Mouse (Mus musculus): ENCODE measurements around the gene Elf2.

- TF ChIP-seq POLR2A (IDR thresholded peaks at IDR 0.05; ENCODE audit: control insufficient read depth, extremely low read depth, insufficient read depth, low read length, poor library complexity), result no peak
- TF ChIP-seq CTCF (IDR thresholded peaks at IDR 0.05; ENCODE audit: borderline replicate concordance, control insufficient read depth, extremely low read depth, insufficient read depth, low read length, poor library complexity), result no peak
These were observed 136.6 kb downstream of the Elf2 start for GRCm38 (mm10) chr3:51203906-51204305.

Measured in thymus, adult 2 months (tissue).